In the genomic region with DNA sequence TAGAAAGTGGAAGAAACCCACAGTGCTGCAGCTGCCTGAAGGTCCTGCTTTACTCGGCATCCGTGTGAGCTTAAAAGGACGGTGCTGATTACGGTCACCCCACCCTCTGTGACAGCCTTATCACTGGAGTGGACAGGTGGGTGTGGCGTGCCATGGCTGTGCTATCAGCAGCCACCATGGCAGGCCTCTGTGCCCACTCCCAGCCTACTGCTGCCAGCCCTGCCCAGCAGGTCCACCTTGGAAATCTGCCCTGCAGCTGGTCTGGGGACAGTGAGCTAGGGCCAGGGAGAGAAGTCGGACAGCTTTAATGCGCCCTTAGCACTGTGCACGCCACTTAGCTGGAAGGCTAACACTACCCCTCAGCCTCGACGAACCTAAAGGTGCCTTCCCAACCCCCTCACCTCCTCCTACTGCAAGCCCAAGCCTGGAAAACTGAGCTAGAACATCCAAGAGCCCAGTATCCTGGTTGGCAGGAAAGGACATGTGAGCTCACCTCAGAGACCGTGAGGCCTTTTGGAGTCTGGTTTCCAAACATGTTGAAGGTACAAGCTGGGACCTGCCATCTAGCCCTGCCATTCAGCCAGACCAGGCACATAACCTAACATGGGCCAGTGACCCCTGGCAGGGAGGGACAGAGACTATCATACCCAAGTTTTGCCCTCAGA, we compare ENCODE assay signal across 8 mouse cellular contexts. TPM values are rescaled to one million over a fixed set of nuclear protein-coding genes. Genes with fewer than 3 reads are reported as not detected.
DNase-seq lines count a peak whose midpoint lies in the region; ATAC-seq and TF ChIP-seq lines count a peak whose summit lies in the region.
"Had no signal": no experiment of that assay in that cellular context is flagged by ENCODE, and none has a peak within 500 bp of the region (broad histone marks: within the 10 kb centered on the region; RNA-seq: fewer than 3 reads in every experiment).

No protein-coding gene starts in this region.

- no peaks in the 10 kb centered on the region for H3K9me3 ChIP-seq in intestine, embryonic 14.5 days (ENCODE audit: control insufficient read depth, low read length)
- H3K9me3 ChIP-seq: limb, embryonic 15.5 days had no signal

- no peak overlapping the region for H3K9ac ChIP-seq in intestine, embryonic 14.5 days (ENCODE audit: low read length)
- H3K9ac ChIP-seq: limb, embryonic 15.5 days had no signal

- intact Hi-C loops in left cerebral cortex, postnatal 4 days (cut with DNase I), result no loop called here
- intact Hi-C loops in left cerebral cortex, postnatal 14 days (cut with DNase I), result loop anchor here (5.0 kb wide), 2 partner anchors 80 to 180 kb away; no protein-coding TSS in a partner anchor

- WGBS in intestine, embryonic 14.5 days, result 73% methylated on average over 11 of the region's 11 CpGs
- WGBS in spleen, adult 2 months, result 88% methylated on average over 11 of the region's 11 CpGs

- H3K4me1 ChIP-seq in intestine, embryonic 14.5 days (replicated peaks; ENCODE audit: control insufficient read depth, insufficient read depth, low read length), result no peaks in the 10 kb centered on the region
- H3K4me1 ChIP-seq in spleen, adult 2 months (ENCODE audit: control insufficient read depth, insufficient read depth, insufficient read length), result no peaks in the 10 kb centered on the region

- H3K4me2 ChIP-seq in intestine, embryonic 14.5 days (ENCODE audit: low read length), result no peak overlapping the region
- H3K4me2 ChIP-seq: limb, embryonic 15.5 days had no signal

- H3K4me3 ChIP-seq in intestine, embryonic 14.5 days (ENCODE audit: low read depth, low read length), result no peak overlapping the region
- H3K4me3 ChIP-seq in spleen, adult 2 months (ENCODE audit: extremely low read depth, insufficient read depth, insufficient read length), result no peak overlapping the region
- H3K4me3 ChIP-seq: limb, embryonic 15.5 days had no signal

- TF ChIP-seq POLR2A in spleen, adult 2 months (IDR thresholded peaks at IDR 0.05; ENCODE audit: low read depth, low read length), result no peak

- TF ChIP-seq CTCF in spleen, adult 2 months (IDR thresholded peaks at IDR 0.05; ENCODE audit: extremely low read depth, insufficient read depth, insufficient read length, insufficient replicate concordance), result no peak

- peaks cover 51% of the 10 kb centered on the region for H3K36me3 ChIP-seq in intestine, embryonic 14.5 days (ENCODE audit: control insufficient read depth, insufficient read depth, low read length)
- H3K36me3 ChIP-seq in spleen, adult 2 months (ENCODE audit: control insufficient read depth, insufficient read depth, low read length), result peaks cover 28% of the 10 kb centered on the region

- H3K27ac ChIP-seq in intestine, embryonic 14.5 days (ENCODE audit: low read depth), result no peak overlapping the region
- peak overlapping the region; percentile 47; the same call in 1 of the 2 replicates for H3K27ac ChIP-seq in spleen, adult 2 months (ENCODE audit: insufficient read depth, low read length)
- H3K27ac ChIP-seq: limb, embryonic 15.5 days had no signal

- peak; percentile 18; the same call in 1 of the 2 replicates for ATAC-seq in intestine, embryonic 14.5 days (replicated peaks; ENCODE audit: low FRiP score, low TSS enrichment, low read depth)

- DNase-seq in left cerebral cortex, postnatal 4 days, result peak; percentile 77
- DNase-seq in left cerebral cortex, postnatal 14 days (ENCODE audit: low spot score in 2 of 2), result no peak
- DNase-seq in fat pad, adult 2 months (ENCODE audit: extremely low read depth, low read depth, low spot score), result peak; percentile 57
- no peak for DNase-seq in intestine, embryonic 14.5 days (ENCODE audit: low spot score)
- no peak for DNase-seq in spleen, adult 2 months (ENCODE audit: low read depth in 1 of 2, low spot score in 2 of 2)
- DNase-seq in layer of hippocampus, adult 11-12 months (ENCODE audit: low spot score), result no peak
- DNase-seq in layer of hippocampus, postnatal 10 days (ENCODE audit: low spot score in 2 of 2), result no peak

- H3K27me3 ChIP-seq in intestine, embryonic 14.5 days (replicated peaks; ENCODE audit: control insufficient read depth, insufficient read depth, low read length), result no peaks in the 10 kb centered on the region
- no peaks in the 10 kb centered on the region for H3K27me3 ChIP-seq in spleen, adult 2 months (ENCODE audit: control insufficient read depth, insufficient read depth, low read length)
- H3K27me3 ChIP-seq: limb, embryonic 15.5 days had no signal

RNA-seq across cellular contexts. Expression of a gene that starts 6.4 kb away (rescaled TPM):
- total RNA-seq in left cerebral cortex, postnatal 4 days (2021), result not detected
- total RNA-seq in left cerebral cortex, postnatal 14 days (2021), result not detected
- polyA plus RNA-seq in intestine, embryonic 14.5 days (2014; fragmentation: Nextera tagmentation; extraction: Ambion mirVana), result not detected in 2 replicates
- polyA plus RNA-seq in spleen, adult 2 months (2012; rRNA removed), result not detected in 2 replicates
- total RNA-seq in layer of hippocampus, postnatal 10 days (2021), result not detected

RNA-seq across cellular contexts. Expression of a gene that starts 15.0 kb away (rescaled TPM):
- total RNA-seq in left cerebral cortex, postnatal 4 days (2021), result 10 to 100 TPM; 54.3 to 60.3 TPM
- total RNA-seq in left cerebral cortex, postnatal 14 days (2021), result 10 to 100 TPM in 1 of 2 experiments, 1 to 10 TPM in 1; 8.6 to 13.9 TPM
- 41.5 and 43.4 TPM in 2 replicates for polyA plus RNA-seq in intestine, embryonic 14.5 days (2014; fragmentation: Nextera tagmentation; extraction: Ambion mirVana)
- 56.5 and 63.1 TPM in 2 replicates for polyA plus RNA-seq in spleen, adult 2 months (2012; rRNA removed)
- total RNA-seq in layer of hippocampus, postnatal 10 days (2021), result 10 to 100 TPM; 21.8 to 22.1 TPM

RNA-seq across cellular contexts. Expression of a gene that starts 49.5 kb away (rescaled TPM):
- total RNA-seq in left cerebral cortex, postnatal 4 days (2021), result 10 to 100 TPM; 14.3 TPM
- total RNA-seq in left cerebral cortex, postnatal 14 days (2021), result 10 to 100 TPM; 11.2 to 12.6 TPM
- 15.6 and 16.8 TPM in 2 replicates for polyA plus RNA-seq in intestine, embryonic 14.5 days (2014; fragmentation: Nextera tagmentation; extraction: Ambion mirVana)
- polyA plus RNA-seq in spleen, adult 2 months (2012; rRNA removed), result 9.7 and 10.4 TPM in 2 replicates
- 10 to 100 TPM; 10.9 to 11.1 TPM for total RNA-seq in layer of hippocampus, postnatal 10 days (2021)

RNA-seq across cellular contexts. Expression of a gene that starts 49.5 kb away (rescaled TPM):
- total RNA-seq in left cerebral cortex, postnatal 4 days (2021), result 10 to 100 TPM; 41.4 to 42.9 TPM
- total RNA-seq in left cerebral cortex, postnatal 14 days (2021), result 10 to 100 TPM; 33.7 to 33.8 TPM
- polyA plus RNA-seq in intestine, embryonic 14.5 days (2014; fragmentation: Nextera tagmentation; extraction: Ambion mirVana), result 65.5 and 73.1 TPM in 2 replicates
- polyA plus RNA-seq in spleen, adult 2 months (2012; rRNA removed), result 50.2 and 58.1 TPM in 2 replicates
- total RNA-seq in layer of hippocampus, postnatal 10 days (2021), result 10 to 100 TPM; 32.3 to 32.5 TPM

Comparison
In these comparisons a context has a peak if more than half of its experiments do, and no peak if none do; other contexts are left out.
1. DNase-seq: peak in left cerebral cortex, postnatal 4 days (single experiment) and fat pad, adult 2 months (single experiment); none in left cerebral cortex, postnatal 14 days (0 of 2), intestine, embryonic 14.5 days (single experiment), spleen, adult 2 months (0 of 2), layer of hippocampus, adult 11-12 months (single experiment) and layer of hippocampus, postnatal 10 days (0 of 2).